Mouse (Mus musculus): ENCODE data around the gene Tbc1d10a. TPM values are rescaled to one million over a fixed set of nuclear protein-coding genes. Genes with fewer than 3 reads are reported as not detected.

The Tbc1d10a gene
- polyA plus RNA-seq, 1 experiment, result 112 TPM

- peaks cover 24% of the 10 kb centered on the region for H3K4me1 ChIP-seq (replicated peaks; ENCODE audit: control insufficient read depth, insufficient read depth, low read length)
- 69% methylated on average over 5 of the region's 5 CpGs for WGBS
- no peak overlapping the region for H3K27ac ChIP-seq (ENCODE audit: control insufficient read depth, insufficient read depth, low read length)
- no peak for DNase-seq
- peaks cover 34% of the 10 kb centered on the region for H3K36me3 ChIP-seq (ENCODE audit: control insufficient read depth, insufficient read depth, low read length)
- H3K4me3 ChIP-seq (ENCODE audit: control insufficient read depth, insufficient read depth, low read length), result no peak overlapping the region
- TF ChIP-seq POLR2A (IDR thresholded peaks at IDR 0.05; ENCODE audit: control insufficient read depth, extremely low read depth, insufficient read depth, low read length, poor library complexity) (no peak), CTCF (IDR thresholded peaks at IDR 0.05; ENCODE audit: borderline replicate concordance, control insufficient read depth, extremely low read depth, insufficient read depth, low read length, poor library complexity) (no peak)
- no peaks in the 10 kb centered on the region for H3K27me3 ChIP-seq (ENCODE audit: control insufficient read depth, insufficient read depth, low read length)
These were observed 23.0 kb downstream of the Tbc1d10a start for GRCm38 (mm10) chr11:4209556-4209955.

GRCm38 (mm10) chr11:4210786-4211185, 24.2 kb downstream of the Tbc1d10a start:
- TF ChIP-seq CTCF (IDR thresholded peaks at IDR 0.05; ENCODE audit: borderline replicate concordance, control insufficient read depth, extremely low read depth, insufficient read depth, low read length, poor library complexity), result no peak
- TF ChIP-seq POLR2A (IDR thresholded peaks at IDR 0.05; ENCODE audit: control insufficient read depth, extremely low read depth, insufficient read depth, low read length, poor library complexity), result no peak
- WGBS, result 91% methylated on average over 1 of the region's 1 CpGs
- Histone ChIP-seq H3K4me1 (replicated peaks; ENCODE audit: control insufficient read depth, insufficient read depth, low read length) (peaks cover 14% of the 10 kb centered on the region), H3K27ac (ENCODE audit: control insufficient read depth, insufficient read depth, low read length) (no peak overlapping the region), H3K4me3 (ENCODE audit: control insufficient read depth, insufficient read depth, low read length) (no peak overlapping the region), H3K36me3 (ENCODE audit: control insufficient read depth, insufficient read depth, low read length) (peaks cover 39% of the 10 kb centered on the region), H3K27me3 (ENCODE audit: control insufficient read depth, insufficient read depth, low read length) (no peaks in the 10 kb centered on the region)
- no peak for DNase-seq

- TF ChIP-seq CTCF (IDR thresholded peaks at IDR 0.05; ENCODE audit: borderline replicate concordance, control insufficient read depth, extremely low read depth, insufficient read depth, low read length, poor library complexity), result no peak
- TF ChIP-seq POLR2A (IDR thresholded peaks at IDR 0.05; ENCODE audit: control insufficient read depth, extremely low read depth, insufficient read depth, low read length, poor library complexity), result no peak
- DNase-seq, result no peak
- Histone ChIP-seq H3K4me1 (replicated peaks; ENCODE audit: control insufficient read depth, insufficient read depth, low read length) (peaks cover 4% of the 10 kb centered on the region; the same call in 1 of the 2 replicates), H3K36me3 (ENCODE audit: control insufficient read depth, insufficient read depth, low read length) (peaks cover 29% of the 10 kb centered on the region; the same call in 1 of the 2 replicates), H3K27me3 (ENCODE audit: control insufficient read depth, insufficient read depth, low read length) (no peaks in the 10 kb centered on the region), H3K27ac (ENCODE audit: control insufficient read depth, insufficient read depth, low read length) (no peak overlapping the region), H3K4me3 (ENCODE audit: control insufficient read depth, insufficient read depth, low read length) (no peak overlapping the region)
- WGBS, result 91% methylated on average over 10 of the region's 10 CpGs
These were observed 26.5 kb downstream of the Tbc1d10a start for GRCm38 (mm10) chr11:4213107-4213506.

GRCm38 (mm10) chr11:4214572-4214971, 28.0 kb downstream of the Tbc1d10a start:
- Histone ChIP-seq H3K36me3 (ENCODE audit: control insufficient read depth, insufficient read depth, low read length) (peaks cover 29% of the 10 kb centered on the region; the same call in 1 of the 2 replicates), H3K27ac (ENCODE audit: control insufficient read depth, insufficient read depth, low read length) (no peak overlapping the region), H3K27me3 (ENCODE audit: control insufficient read depth, insufficient read depth, low read length) (no peaks in the 10 kb centered on the region; the same call in 1 of the 2 replicates), H3K4me3 (ENCODE audit: control insufficient read depth, insufficient read depth, low read length) (no peak overlapping the region), H3K4me1 (replicated peaks; ENCODE audit: control insufficient read depth, insufficient read depth, low read length) (peaks cover 10% of the 10 kb centered on the region; the same call in 1 of the 2 replicates)
- no peak for TF ChIP-seq CTCF (IDR thresholded peaks at IDR 0.05; ENCODE audit: borderline replicate concordance, control insufficient read depth, extremely low read depth, insufficient read depth, low read length, poor library complexity)
- no peak for TF ChIP-seq POLR2A (IDR thresholded peaks at IDR 0.05; ENCODE audit: control insufficient read depth, extremely low read depth, insufficient read depth, low read length, poor library complexity)
- no peak for DNase-seq
- 99% methylated on average over 14 of the region's 14 CpGs for WGBS

- Histone ChIP-seq H3K27me3 (ENCODE audit: control insufficient read depth, insufficient read depth, low read length) (no peaks in the 10 kb centered on the region; the same call in 1 of the 2 replicates), H3K36me3 (ENCODE audit: control insufficient read depth, insufficient read depth, low read length) (peaks cover 25% of the 10 kb centered on the region; the same call in 1 of the 2 replicates), H3K4me3 (ENCODE audit: control insufficient read depth, insufficient read depth, low read length) (no peak overlapping the region), H3K27ac (ENCODE audit: control insufficient read depth, insufficient read depth, low read length) (no peak overlapping the region), H3K4me1 (replicated peaks; ENCODE audit: control insufficient read depth, insufficient read depth, low read length) (peaks cover 10% of the 10 kb centered on the region; the same call in 1 of the 2 replicates)
- DNase-seq, result no peak
- TF ChIP-seq POLR2A (IDR thresholded peaks at IDR 0.05; ENCODE audit: control insufficient read depth, extremely low read depth, insufficient read depth, low read length, poor library complexity) (no peak), CTCF (IDR thresholded peaks at IDR 0.05; ENCODE audit: borderline replicate concordance, control insufficient read depth, extremely low read depth, insufficient read depth, low read length, poor library complexity) (no peak)
- WGBS, result 97% methylated on average over 10 of the region's 10 CpGs
These were observed 28.5 kb downstream of the Tbc1d10a start for GRCm38 (mm10) chr11:4215061-4215460.

GRCm38 (mm10) chr11:4216248-4217000, 29.8 kb downstream of the Tbc1d10a start:
- Histone ChIP-seq H3K36me3 (ENCODE audit: control insufficient read depth, insufficient read depth, low read length) (peaks cover 18% of the 10 kb centered on the region; the same call in 1 of the 2 replicates), H3K4me1 (replicated peaks; ENCODE audit: control insufficient read depth, insufficient read depth, low read length) (peaks cover 13% of the 10 kb centered on the region; the same call in 1 of the 2 replicates), H3K27ac (ENCODE audit: control insufficient read depth, insufficient read depth, low read length) (no peak overlapping the region), H3K27me3 (ENCODE audit: control insufficient read depth, insufficient read depth, low read length) (no peaks in the 10 kb centered on the region; the same call in 1 of the 2 replicates), H3K4me3 (ENCODE audit: control insufficient read depth, insufficient read depth, low read length) (no peak overlapping the region)
- DNase-seq, result no peak
- no peak for TF ChIP-seq POLR2A (IDR thresholded peaks at IDR 0.05; ENCODE audit: control insufficient read depth, extremely low read depth, insufficient read depth, low read length, poor library complexity)
- TF ChIP-seq CTCF (IDR thresholded peaks at IDR 0.05; ENCODE audit: borderline replicate concordance, control insufficient read depth, extremely low read depth, insufficient read depth, low read length, poor library complexity), result no peak
- 68% methylated on average over 9 of the region's 9 CpGs for WGBS

Data from thymus, adult 2 months (tissue).